Mouse (Mus musculus) bone marrow, adult 2 months (tissue): ENCODE results near the gene Shisa5. TPM values are rescaled to one million over a fixed set of nuclear protein-coding genes. Genes with fewer than 3 reads are reported as not detected.

Experiments used
- H3K27ac ChIP-seq: fragments of 200-500 bp; 2 replicates; pipeline ENCODE4 v1.5.1; 2012; ENCODE audit warnings: low read depth, mild to moderate bottlenecking, control low read depth, inconsistent platforms, low read length; ENCODE audit not compliant: control insufficient read depth, poor library complexity, insufficient read depth
- H3K4me1 ChIP-seq: fragments of 200-500 bp; 2 replicates; pipeline ENCODE4 v1.6.1; 2011; ENCODE audit warnings: low read length; ENCODE audit not compliant: control insufficient read depth, insufficient read depth
- H3K4me3 ChIP-seq: fragments of 200-500 bp; replicated peaks from 2 replicates; pipeline ENCODE3; 2011; ENCODE audit warnings: mild to moderate bottlenecking, low read depth, low read length, control low read depth; ENCODE audit not compliant: control insufficient read depth
- CTCF ChIP-seq: fragments of 200-500 bp; IDR thresholded peaks from 2 replicates; pipeline ENCODE4 v1.5.1; 2011; ENCODE audit warnings: low read length, control low read depth; ENCODE audit not compliant: control insufficient read depth, insufficient read depth
- POLR2A ChIP-seq: fragments of 200-500 bp; IDR thresholded peaks from 2 replicates; pipeline ENCODE4 v1.6.1; 2011; ENCODE audit warnings: low read depth, mild to moderate bottlenecking, control low read depth, low read length, borderline replicate concordance; ENCODE audit not compliant: control insufficient read depth
- WGBS: fragments of 180-500 bp; shearing (Covaris S2); methylation state at CpG from one replicate; pipeline ENCODE4 v1.1.7; 2018; 5-methylcytosine and 5-hydroxymethylcytosine counted together
- polyA plus RNA-seq: library from polyadenylated mRNA; stranded (reverse); fragments of >200 nt; gene quantifications from 2 replicates; pipeline ENCODE4 v1.2.4, GENCODE M21; 2011; ENCODE audit warnings: low replicate concordance; ENCODE audit not compliant: missing spikeins, insufficient read depth, insufficient read length

Shisa5 gene
- polyA plus RNA-seq, 1 experiment = 133 TPM

DNA sequence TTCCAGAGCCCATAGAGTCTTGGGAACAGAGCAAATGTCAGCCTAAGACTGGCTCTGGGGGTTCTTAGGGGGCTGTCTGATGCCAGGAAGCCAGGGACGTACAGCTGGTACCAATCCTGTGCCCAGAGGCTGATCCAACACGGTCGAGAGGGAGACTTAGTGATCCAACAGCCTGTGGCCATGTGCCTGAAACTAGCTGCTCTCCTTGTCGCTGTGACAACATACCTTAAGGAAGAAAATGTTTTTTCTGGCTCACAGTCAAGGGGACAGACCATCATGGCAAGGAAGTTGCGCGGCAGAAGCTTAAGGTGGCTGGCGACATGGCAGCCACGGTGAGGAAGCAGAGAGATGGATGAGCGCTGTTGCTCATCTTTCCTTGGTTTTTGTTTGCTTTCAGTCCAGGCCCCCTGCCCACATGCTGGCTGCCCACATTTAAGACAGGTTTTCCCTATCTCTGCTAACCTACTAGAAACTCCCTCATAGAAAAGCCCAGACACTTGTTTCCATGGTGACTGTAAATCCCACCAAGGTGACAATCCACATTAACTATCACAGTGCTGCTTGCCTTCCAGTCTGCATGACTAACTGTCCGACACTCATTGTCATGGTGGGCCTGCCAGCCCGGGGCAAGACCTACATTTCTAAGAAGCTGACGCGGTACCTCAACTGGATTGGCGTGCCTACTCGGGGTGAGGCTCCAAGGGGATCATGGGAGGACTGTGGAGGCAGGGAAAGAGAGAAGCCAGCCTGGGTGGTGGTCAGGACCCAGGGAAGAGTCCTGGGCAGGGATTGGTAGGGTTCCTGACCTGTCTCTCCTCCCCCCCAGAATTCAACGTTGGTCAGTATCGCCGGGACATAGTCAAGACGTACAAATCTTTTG lies 39.8 kb upstream of the Shisa5 start:
- 55% methylated on average over 19 of the region's 19 CpGs for WGBS
- peak overlapping the region; percentile 28 for H3K4me3 ChIP-seq
- TF ChIP-seq CTCF = no peak
- TF ChIP-seq POLR2A = no peak
- peak overlapping the region; percentile 94 for H3K27ac ChIP-seq
- peaks cover 15% of the 10 kb centered on the region; the same call in 1 of the 2 replicates for H3K4me1 ChIP-seq

DNA sequence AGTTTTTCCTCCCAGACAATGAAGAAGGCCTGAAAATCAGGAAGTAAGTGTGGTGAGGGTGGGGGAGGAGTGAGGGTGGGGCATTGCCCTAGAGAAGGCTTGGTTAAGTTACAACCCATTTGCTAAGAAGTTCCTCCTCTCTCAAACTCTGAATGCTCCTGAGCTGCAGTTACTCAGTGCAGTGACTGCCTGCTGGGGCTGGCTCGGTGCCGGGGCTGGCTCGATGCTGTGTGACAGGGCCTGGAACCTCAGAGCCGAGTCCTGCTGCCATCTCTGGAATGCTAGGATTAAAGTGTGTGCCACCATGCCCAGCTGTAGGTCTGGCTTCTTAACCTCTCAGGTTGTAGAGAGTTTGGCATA lies 39.2 kb upstream of the Shisa5 start:
- peak overlapping the region; percentile 94 for H3K27ac ChIP-seq
- peak overlapping the region; percentile 11 for H3K4me3 ChIP-seq
- TF ChIP-seq POLR2A (peak; percentile 41; the same call in 1 of the 2 replicates), CTCF (no peak)
- 3% methylated on average over 4 of the region's 4 CpGs for WGBS
- peaks cover 13% of the 10 kb centered on the region; the same call in 1 of the 2 replicates for H3K4me1 ChIP-seq

DNA sequence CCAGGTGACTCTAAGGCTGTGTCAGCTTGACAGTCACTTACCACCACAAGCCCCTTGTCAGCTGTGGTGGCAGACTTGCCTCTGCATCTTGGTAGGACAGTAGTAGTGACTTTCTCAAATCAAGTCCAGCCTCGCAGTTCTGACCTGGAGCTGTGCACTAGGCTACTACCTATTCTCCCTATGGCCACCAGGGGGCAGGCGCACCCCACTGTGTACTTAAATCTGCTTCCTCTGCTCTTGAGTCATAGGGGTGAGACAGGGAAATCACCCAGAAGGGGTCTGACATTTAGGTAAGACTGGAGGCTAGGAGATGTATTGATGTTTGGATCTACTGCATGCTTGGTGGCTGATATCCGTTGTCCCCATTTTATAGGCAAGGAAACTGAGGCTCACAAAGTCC lies 37.6 kb upstream of the Shisa5 start:
- Histone ChIP-seq H3K4me3 (no peak overlapping the region), H3K27ac (no peak overlapping the region), H3K4me1 (peaks cover 12% of the 10 kb centered on the region; the same call in 1 of the 2 replicates)
- WGBS = 14% methylated on average over 3 of the region's 3 CpGs
- TF ChIP-seq CTCF = peak; percentile 98
- no peak for TF ChIP-seq POLR2A

DNA sequence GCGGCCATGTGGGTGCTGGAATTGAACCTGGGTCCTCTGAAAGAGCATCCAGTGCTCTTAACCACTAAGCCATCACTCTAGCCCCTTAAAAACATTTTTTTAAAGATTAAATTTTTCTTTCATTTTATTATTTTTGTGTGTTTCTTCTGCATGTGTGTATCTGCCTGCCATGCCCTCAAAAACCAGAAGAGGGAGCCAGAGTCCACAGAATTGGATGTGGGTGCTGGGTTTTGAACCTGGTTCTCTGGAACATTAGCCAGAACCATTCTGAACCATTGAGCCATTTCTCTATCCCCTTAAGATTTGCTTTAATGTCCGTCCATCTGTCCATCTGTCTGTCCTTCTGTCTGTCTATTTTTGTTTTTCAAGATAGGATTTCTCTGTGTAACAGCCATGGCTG lies 35.2 kb upstream of the Shisa5 start:
- H3K4me1 ChIP-seq = peaks cover 9% of the 10 kb centered on the region; the same call in 1 of the 2 replicates
- no peak for TF ChIP-seq POLR2A
- TF ChIP-seq CTCF = peak; percentile 72
- 64% methylated on average over 2 of the region's 2 CpGs for WGBS
- H3K27ac ChIP-seq = no peak overlapping the region
- no peak overlapping the region for H3K4me3 ChIP-seq

DNA sequence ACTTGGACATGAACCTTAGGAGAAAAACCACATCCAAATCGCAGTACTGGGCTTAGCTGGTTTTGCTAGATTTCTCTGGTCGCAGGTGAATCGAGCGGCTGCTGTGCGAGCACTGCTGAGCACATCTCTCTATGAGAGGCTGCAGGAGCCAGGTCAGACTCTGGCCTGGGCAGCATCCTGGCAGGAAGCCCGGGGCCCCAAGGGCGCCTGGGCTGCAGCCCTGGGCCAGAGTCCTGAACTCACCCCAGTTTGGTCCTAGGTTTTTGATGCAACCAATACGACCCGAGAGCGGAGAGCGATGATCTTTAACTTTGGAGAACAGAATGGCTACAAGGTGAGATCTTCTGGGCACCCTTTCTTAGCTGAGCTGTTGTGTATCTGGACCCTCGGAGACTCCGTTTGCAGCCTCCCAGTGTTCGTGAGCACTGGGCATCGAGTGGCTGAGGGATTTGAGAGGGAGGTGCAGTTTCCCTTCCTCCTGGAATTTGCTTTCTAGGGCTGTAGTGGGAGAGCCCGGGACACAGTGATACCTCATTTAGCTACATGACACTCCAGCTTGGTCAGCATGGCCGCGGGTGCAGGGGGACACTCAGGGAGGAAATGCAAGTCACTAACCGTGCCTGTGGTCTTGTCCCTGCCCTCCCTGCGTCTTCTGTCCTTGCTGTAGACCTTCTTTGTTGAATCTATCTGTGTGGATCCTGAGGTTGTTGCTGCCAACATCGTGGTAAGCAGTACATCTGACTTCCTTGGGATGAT lies 31.2 kb upstream of the Shisa5 start:
- TF ChIP-seq CTCF = no peak
- TF ChIP-seq POLR2A = no peak
- Histone ChIP-seq H3K4me1 (no peaks in the 10 kb centered on the region), H3K4me3 (no peak overlapping the region), H3K27ac (no peak overlapping the region)
- WGBS = 73% methylated on average over 21 of the region's 21 CpGs

DNA sequence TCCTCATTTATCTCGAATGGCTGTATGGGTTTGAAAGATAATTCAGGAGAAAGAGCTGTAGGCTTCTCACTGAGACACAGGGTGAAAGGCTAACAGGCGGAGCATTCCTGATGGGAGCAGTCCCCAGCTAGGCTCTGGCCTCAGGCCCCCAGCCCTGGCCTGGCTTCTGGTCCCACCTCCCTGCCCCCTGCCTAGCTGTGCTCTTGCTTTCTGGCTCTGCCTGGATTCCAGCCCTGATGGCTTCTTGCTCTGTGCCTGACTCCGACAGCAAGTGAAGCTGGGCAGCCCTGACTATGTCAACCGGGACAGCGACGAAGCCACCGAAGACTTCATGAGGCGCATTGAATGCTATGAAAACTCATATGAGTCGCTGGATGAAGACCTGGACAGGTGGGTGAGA lies 30.3 kb upstream of the Shisa5 start:
- H3K27ac ChIP-seq = no peak overlapping the region
- no peak overlapping the region for H3K4me3 ChIP-seq
- TF ChIP-seq POLR2A (no peak), CTCF (no peak)
- no peaks in the 10 kb centered on the region for H3K4me1 ChIP-seq
- 85% methylated on average over 9 of the region's 9 CpGs for WGBS

DNA sequence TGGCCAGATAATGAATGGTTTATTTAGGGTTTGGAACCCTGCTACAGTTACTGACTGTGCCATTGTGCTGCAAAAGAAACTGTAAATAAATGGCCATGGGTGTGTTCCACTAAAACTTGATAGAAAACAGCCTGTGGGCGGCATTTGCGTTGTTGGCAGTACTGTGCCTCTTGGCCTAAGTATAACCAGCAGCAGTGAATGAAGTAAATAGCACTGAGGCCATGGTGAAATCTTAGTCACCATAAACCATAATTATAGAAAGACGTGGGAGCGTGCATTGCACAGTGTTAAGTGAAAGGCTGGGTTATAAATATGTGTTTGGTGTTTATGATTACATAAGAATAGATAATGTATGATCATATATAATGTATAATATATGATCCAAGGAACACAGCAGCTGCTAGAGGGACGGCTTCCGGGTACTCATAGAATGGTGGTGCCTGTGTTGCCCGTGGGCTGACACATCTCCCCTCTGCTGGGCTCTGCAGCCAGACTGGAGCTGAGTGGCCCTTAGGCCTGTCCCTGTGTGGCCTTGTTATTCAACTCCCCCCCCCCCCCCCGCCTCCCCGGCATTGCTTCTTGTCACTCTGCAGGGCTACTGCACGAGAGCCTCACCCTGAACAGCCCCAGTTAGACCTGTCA lies 29.2 kb upstream of the Shisa5 start:
- WGBS = 51% methylated on average over 10 of the region's 10 CpGs
- H3K4me1 ChIP-seq = no peaks in the 10 kb centered on the region

More for the DNA sequence above, 29.2 kb upstream of the Shisa5 start:
- TF ChIP-seq CTCF = no peak
- no peak for TF ChIP-seq POLR2A
- Histone ChIP-seq H3K27ac (no peak overlapping the region), H3K4me3 (no peak overlapping the region)
